Mouse (Mus musculus) midbrain, embryonic 12.5 days (tissue): ENCODE measurements around the gene Tsc22d1. TPM values are rescaled to one million over a fixed set of nuclear protein-coding genes. Genes with fewer than 3 reads are reported as not detected.
A peak's percentile ranks its signal among the peaks of the same experiment; 100 is the strongest.

ENCODE experiments used
- ATAC-seq: fragments of 200-750 bp; cut with Nextera tagmentation; 2 replicates; pipeline ENCODE4 v1.8.0; 2017; ENCODE audit warnings: low read depth, moderate TSS enrichment, moderate library complexity; ENCODE audit not compliant: low FRiP score
- H3K27ac ChIP-seq: fragments of 300-500 bp; sonication (generic); replicated peaks from 2 replicates; pipeline ENCODE4 v1.5.1; 2016; ENCODE audit warnings: mild to moderate bottlenecking
- H3K27me3 ChIP-seq: fragments of 300-500 bp; sonication (generic); 2 replicates; pipeline ENCODE4 v1.6.1; 2016; ENCODE audit warnings: mild to moderate bottlenecking
- H3K36me3 ChIP-seq: fragments of 300-500 bp; sonication (generic); 2 replicates; pipeline ENCODE4 v1.6.1; 2016
- H3K4me1 ChIP-seq: fragments of 300-500 bp; sonication (generic); 2 replicates; pipeline ENCODE4 v1.6.1; 2016
- H3K4me2 ChIP-seq: fragments of 300-500 bp; sonication (generic); replicated peaks from 2 replicates; pipeline ENCODE4 v1.6.1; 2016; ENCODE audit warnings: mild to moderate bottlenecking, moderate library complexity
- H3K4me3 ChIP-seq: fragments of 300-500 bp; sonication (generic); 2 replicates; pipeline ENCODE4 v1.5.1; 2016; ENCODE audit warnings: mild to moderate bottlenecking
- H3K9ac ChIP-seq: fragments of 300-500 bp; sonication (generic); replicated peaks from 2 replicates; pipeline ENCODE4 v1.6.1; 2016; ENCODE audit warnings: mild to moderate bottlenecking, moderate library complexity
- H3K9me3 ChIP-seq: fragments of 300-500 bp; sonication (generic); 2 replicates; pipeline ENCODE4 v1.6.1; 2016; ENCODE audit warnings: mild to moderate bottlenecking
- WGBS: fragments of 180-500 bp; shearing (Covaris S2); methylation state at CpG from one replicate; pipeline ENCODE4 v1.1.7; 2016; 5-methylcytosine and 5-hydroxymethylcytosine counted together
- polyA plus RNA-seq: library from polyadenylated mRNA; unstranded; fragments of >200 nt; fragmentation: Nextera tagmentation; extraction: Ambion mirVana; gene quantifications from 2 replicates; pipeline ENCODE4 v1.2.1, GENCODE M21; 2016

The Tsc22d1 gene
- polyA plus RNA-seq, 1 experiment from 2014 or later: 539 TPM

DNA sequence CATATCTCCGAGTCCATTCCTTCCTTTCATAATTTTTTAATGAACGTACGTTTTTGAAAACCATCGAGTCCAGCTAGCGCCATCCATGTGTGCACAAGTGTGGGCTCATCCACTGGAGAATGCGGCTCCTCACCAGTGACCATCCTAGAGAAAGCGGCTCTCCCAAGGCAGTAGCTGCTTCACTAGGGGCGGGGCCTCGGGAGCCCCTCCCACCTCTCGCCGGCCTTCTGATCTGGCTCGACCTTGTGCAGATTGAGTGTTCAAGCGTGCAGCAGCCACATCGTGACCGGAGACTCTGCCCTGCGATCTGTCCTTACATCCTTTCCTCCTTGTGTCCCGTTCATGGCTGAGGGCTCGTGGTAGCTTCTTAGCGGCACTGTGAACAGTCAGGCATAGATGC, 56.5 kb downstream of the Tsc22d1 start:
- no peak overlapping the region for H3K9ac ChIP-seq
- no peaks in the 10 kb centered on the region for H3K9me3 ChIP-seq
- 0 out of 2 replicates have a peak, but pooled peaks cover 3% of the 10 kb centered on the region for H3K36me3 ChIP-seq
- no peak overlapping the region for H3K4me2 ChIP-seq
- H3K27me3 ChIP-seq: no peaks in the 10 kb centered on the region
- peaks cover 7% of the 10 kb centered on the region for H3K4me1 ChIP-seq
- whole genome bisulfite sequencing: 75% methylated on average over 19 of the region's 19 CpGs
- no peak overlapping the region for H3K4me3 ChIP-seq
- no peak overlapping the region for H3K27ac ChIP-seq
- no peak for ATAC-seq

DNA sequence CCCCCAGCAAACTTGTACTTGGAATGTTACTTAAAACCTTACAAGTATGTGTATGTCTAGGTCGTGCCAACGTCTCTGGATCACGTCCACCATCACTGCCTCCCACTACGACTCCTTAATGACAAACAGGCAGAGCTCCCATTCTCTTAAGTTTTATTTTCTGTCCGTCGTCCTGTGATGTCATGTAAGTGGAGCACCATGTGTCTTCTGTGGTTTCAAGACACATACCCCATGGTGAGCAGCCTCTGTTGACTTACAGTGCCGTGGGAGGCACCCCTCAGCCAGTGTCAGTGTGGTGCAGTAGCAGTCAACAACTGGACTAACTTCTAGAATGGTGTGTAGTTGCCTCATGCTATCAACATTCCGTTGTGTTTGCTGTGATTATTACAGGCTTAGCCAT, 57.7 kb downstream of the Tsc22d1 start:
- H3K4me1 ChIP-seq: no peaks in the 10 kb centered on the region
- no peaks in the 10 kb centered on the region for H3K27me3 ChIP-seq
- H3K36me3 ChIP-seq: 0 out of 2 replicates have a peak, but pooled peaks cover 3% of the 10 kb centered on the region
- no peaks in the 10 kb centered on the region for H3K9me3 ChIP-seq
- no peak overlapping the region for H3K9ac ChIP-seq
- WGBS: 85% methylated on average over 8 of the region's 8 CpGs
- no peak overlapping the region for H3K4me2 ChIP-seq
- no peak for ATAC-seq
- H3K27ac ChIP-seq: no peak overlapping the region
- H3K4me3 ChIP-seq: no peak overlapping the region

DNA sequence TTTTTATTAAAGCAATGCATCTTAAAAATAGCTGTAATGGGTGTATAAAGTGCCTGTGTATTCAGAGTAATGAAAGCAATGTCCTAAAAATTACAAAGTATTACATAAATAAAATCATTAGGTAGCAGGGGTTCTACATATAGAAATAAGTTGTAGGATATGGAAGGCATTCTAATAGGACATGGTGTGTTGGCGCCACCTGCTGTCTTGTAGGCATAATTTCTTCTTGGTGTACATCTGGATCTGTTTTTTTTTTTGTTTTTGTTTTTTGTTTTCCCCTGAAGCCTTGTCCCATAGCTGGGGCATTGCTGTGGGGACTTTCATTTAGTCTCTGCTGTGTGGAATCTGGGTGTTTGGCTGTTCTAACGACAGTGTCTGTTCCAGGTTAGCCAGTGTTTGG, 58.6 kb downstream of the Tsc22d1 start:
- H3K9ac ChIP-seq: no peak overlapping the region
- 0 out of 2 replicates have a peak, but pooled peaks cover 3% of the 10 kb centered on the region for H3K36me3 ChIP-seq
- H3K4me3 ChIP-seq: no peak overlapping the region
- H3K4me2 ChIP-seq: no peak overlapping the region
- no peaks in the 10 kb centered on the region for H3K9me3 ChIP-seq
- H3K27ac ChIP-seq: no peak overlapping the region
- no peaks in the 10 kb centered on the region for H3K4me1 ChIP-seq
- ATAC-seq: no peak
- WGBS: 13% methylated on average over 2 of the region's 2 CpGs
- no peaks in the 10 kb centered on the region for H3K27me3 ChIP-seq

DNA sequence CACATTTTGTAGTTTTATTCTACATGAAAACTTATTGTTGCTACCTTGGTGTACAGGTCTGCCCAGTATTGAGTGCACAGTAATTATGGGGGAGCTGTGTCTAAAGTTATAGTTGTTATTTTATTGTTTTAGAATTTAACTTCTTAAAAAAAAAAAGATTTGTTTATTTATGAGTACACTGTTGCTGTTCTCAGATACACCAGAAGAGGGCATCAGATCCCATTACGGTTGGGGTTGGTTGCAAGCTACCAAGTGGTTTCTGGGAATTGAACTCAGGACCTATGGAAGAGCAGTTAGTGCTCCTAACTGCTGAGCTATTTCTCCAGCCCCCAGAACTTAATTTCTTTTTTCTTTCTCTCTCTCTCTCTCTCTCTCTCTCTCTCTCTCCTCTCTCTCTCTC, 59.4 kb downstream of the Tsc22d1 start:
- Histone ChIP-seq H3K9me3 (no peaks in the 10 kb centered on the region), H3K27me3 (no peaks in the 10 kb centered on the region), H3K27ac (no peak overlapping the region), H3K4me3 (no peak overlapping the region), H3K4me1 (no peaks in the 10 kb centered on the region), H3K9ac (no peak overlapping the region), H3K4me2 (no peak overlapping the region), H3K36me3 (0 out of 2 replicates have a peak, but pooled peaks cover 3% of the 10 kb centered on the region)
- ATAC-seq: no peak
- 90% methylated on average over 1 of the region's 1 CpGs for WGBS

DNA sequence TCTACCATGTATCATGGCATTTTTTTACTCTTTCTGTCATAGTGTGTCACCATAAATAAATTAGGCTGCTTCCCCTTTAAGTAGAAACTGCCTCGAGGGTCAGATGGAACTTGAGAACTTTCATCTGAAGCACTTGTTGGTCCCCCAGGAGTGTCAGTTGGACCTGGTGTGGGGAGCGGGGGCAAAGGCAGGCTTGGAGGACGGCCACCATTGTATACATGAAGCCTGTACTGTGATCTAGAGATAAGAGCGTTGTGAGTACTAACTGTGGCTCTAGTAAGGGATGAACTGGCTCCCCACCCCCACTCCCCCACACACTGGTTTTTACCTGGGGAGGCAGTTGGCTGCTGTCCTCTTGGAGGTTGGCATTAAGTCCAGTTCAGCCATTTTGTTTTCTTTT, 62.0 kb downstream of the Tsc22d1 start:
- Histone ChIP-seq H3K4me1 (no peaks in the 10 kb centered on the region), H3K4me3 (no peak overlapping the region), H3K36me3 (peaks cover 7% of the 10 kb centered on the region; the same call in 1 of the 2 replicates), H3K9me3 (no peaks in the 10 kb centered on the region), H3K27ac (no peak overlapping the region), H3K4me2 (no peak overlapping the region), H3K9ac (no peak overlapping the region), H3K27me3 (no peaks in the 10 kb centered on the region)
- WGBS: 64% methylated on average over 4 of the region's 4 CpGs
- ATAC-seq: no peak

DNA sequence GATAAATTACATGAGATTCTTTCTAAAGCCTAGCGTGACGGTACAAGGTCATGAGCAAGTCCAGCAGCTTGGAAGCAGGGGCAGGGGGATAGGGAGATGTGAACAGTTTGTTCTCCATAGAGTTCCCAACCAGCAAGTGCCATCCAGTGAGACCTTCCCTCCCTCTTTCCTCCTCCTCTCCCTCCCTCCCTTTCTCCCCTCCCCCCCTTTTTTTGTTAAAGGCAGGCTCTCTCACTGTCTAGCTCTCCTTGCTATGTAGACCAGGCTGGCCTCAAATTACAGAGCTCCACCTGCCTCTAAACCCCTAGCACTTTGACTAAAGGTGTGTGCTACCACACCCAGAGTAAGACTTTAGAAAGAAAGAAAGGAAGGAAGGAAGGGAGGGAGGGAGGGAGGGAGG, 63.3 kb downstream of the Tsc22d1 start:
- no peak for ATAC-seq
- no peak overlapping the region for H3K27ac ChIP-seq
- no peak overlapping the region for H3K4me2 ChIP-seq
- no peaks in the 10 kb centered on the region for H3K4me1 ChIP-seq
- WGBS: 80% methylated on average over 2 of the region's 2 CpGs
- H3K36me3 ChIP-seq: peaks cover 4% of the 10 kb centered on the region; the same call in 1 of the 2 replicates
- no peaks in the 10 kb centered on the region for H3K27me3 ChIP-seq
- no peaks in the 10 kb centered on the region for H3K9me3 ChIP-seq
- H3K9ac ChIP-seq: no peak overlapping the region
- no peak overlapping the region for H3K4me3 ChIP-seq

DNA sequence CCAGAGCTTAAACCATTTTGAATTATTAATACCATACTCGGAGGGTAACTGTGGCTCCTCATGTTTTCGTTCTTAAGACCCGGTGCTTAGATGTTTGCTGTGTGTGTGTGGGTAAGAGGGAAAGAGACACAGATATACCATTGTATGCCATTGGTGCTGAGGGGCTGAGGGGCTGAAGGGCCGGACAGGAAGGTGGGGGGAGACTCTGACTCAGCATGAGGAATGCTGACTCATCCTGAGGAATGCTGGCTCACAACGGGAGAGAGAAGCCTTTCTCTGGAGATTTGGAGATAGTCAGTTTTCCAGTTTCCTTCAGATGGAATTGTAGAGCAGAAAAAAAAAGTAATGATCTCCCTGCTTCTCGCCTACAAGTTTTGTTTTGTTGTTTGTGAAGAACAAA, 63.9 kb downstream of the Tsc22d1 start:
- Histone ChIP-seq H3K27me3 (no peaks in the 10 kb centered on the region), H3K27ac (no peak overlapping the region), H3K4me1 (no peaks in the 10 kb centered on the region), H3K4me3 (no peak overlapping the region), H3K4me2 (no peak overlapping the region), H3K36me3 (peaks cover 4% of the 10 kb centered on the region; the same call in 1 of the 2 replicates), H3K9ac (no peak overlapping the region), H3K9me3 (no peaks in the 10 kb centered on the region)
- ATAC-seq: no peak
- 58% methylated on average over 6 of the region's 6 CpGs for WGBS

DNA sequence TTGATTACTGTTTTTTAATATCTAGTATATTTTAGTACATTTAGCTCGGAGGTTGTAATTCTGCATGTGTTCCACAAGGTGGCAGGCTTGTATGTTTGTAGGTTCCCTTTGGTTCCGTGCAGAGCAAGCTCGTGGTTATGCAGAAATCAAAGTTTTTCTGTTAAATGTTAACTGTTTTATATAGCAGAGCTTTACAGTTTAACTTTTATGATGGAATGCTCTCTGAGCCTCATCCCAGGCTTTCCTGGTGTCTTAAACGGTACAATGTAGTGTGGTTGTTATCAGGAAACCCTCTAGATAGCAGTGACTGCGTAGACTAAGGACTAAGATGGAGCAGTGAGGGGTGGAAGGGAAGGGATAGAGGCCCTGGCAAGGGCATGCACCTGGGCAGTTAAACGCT, 65.1 kb downstream of the Tsc22d1 start:
- 46% methylated on average over 6 of the region's 6 CpGs for WGBS
- ATAC-seq: no peak

DNA sequence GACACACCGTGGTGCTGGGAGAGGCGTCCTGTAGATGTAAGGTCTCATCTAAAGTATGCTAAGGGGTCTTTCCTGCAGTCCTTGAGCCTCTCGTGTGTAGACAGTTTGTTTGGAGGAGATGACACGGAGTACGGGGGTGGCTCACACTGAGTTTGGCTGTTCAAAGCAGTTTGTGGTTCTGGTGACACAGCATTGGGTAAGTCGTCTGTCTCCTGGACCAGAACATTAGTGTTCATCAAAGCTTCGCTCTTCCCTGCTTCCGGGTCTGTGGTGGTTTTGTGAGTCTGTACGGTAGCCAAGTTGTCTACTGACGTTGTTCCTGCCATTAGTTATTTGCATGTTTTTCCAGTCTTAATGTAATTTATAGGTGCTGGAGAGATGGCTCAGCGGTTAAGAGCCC, 65.7 kb downstream of the Tsc22d1 start:
- Histone ChIP-seq H3K4me2 (no peak overlapping the region), H3K4me1 (no peaks in the 10 kb centered on the region), H3K27ac (no peak overlapping the region), H3K4me3 (no peak overlapping the region), H3K9ac (no peak overlapping the region), H3K36me3 (peaks cover 4% of the 10 kb centered on the region; the same call in 1 of the 2 replicates), H3K9me3 (no peaks in the 10 kb centered on the region), H3K27me3 (no peaks in the 10 kb centered on the region)
- ATAC-seq: no peak
- 94% methylated on average over 11 of the region's 11 CpGs for WGBS

More for the DNA sequence above, 65.1 kb downstream of the Tsc22d1 start:
- Histone ChIP-seq H3K9me3 (no peaks in the 10 kb centered on the region), H3K9ac (no peak overlapping the region), H3K27me3 (no peaks in the 10 kb centered on the region), H3K27ac (no peak overlapping the region), H3K36me3 (peaks cover 4% of the 10 kb centered on the region; the same call in 1 of the 2 replicates), H3K4me3 (no peak overlapping the region), H3K4me1 (no peaks in the 10 kb centered on the region), H3K4me2 (no peak overlapping the region)

DNA sequence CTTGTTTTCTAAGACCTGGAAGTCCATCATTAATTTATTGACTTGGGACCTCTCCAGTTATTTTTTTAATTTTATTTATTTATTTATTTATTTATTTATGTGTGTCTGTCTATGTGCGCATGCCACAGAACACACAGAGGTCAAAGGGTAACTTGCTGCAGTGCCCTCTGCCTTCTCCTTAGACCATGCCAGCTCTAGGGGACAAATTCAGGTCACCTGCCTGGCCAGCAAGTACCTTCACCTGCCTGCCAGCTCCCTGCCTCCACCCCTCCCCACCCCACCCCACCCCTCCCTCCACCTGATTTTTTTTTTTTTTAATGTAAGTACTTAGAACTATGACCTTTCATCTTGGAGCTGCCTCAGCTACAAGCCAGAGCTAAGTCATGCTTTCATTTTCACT, 68.9 kb downstream of the Tsc22d1 start:
- Histone ChIP-seq H3K4me2 (no peak overlapping the region), H3K27me3 (no peaks in the 10 kb centered on the region), H3K27ac (no peak overlapping the region), H3K36me3 (peaks cover 4% of the 10 kb centered on the region; the same call in 1 of the 2 replicates), H3K4me1 (no peaks in the 10 kb centered on the region), H3K9ac (no peak overlapping the region), H3K4me3 (no peak overlapping the region), H3K9me3 (no peaks in the 10 kb centered on the region)
- ATAC-seq: no peak
- WGBS: 85% methylated on average over 1 of the region's 1 CpGs

DNA sequence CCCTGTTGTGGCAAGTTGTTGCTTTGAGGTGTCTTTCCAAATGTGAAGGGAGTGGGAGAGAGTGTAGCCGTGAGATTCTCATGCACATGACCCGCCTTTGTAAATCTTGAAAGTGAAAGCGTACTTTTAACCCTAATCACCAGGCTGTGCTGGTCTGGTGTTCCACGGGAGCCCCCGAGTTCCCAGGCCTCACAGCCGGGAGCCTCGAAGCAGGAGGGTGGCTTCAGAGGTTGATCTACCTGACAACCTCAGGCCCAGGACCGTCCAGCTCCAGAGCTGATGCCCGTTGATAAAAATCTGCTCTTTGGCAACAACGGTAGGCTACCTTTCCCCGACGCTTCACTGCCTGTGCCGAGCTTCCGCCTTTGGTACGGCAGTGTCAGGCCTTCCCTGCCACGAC, 72.8 kb downstream of the Tsc22d1 start:
- Histone ChIP-seq H3K27me3 (no peaks in the 10 kb centered on the region), H3K4me3 (no peak overlapping the region), H3K9me3 (no peaks in the 10 kb centered on the region), H3K9ac (no peak overlapping the region), H3K36me3 (no peaks in the 10 kb centered on the region), H3K4me1 (no peaks in the 10 kb centered on the region), H3K4me2 (no peak overlapping the region), H3K27ac (peak overlapping the region; percentile 49)
- ATAC-seq: no peak
- WGBS: 88% methylated on average over 16 of the region's 16 CpGs

DNA sequence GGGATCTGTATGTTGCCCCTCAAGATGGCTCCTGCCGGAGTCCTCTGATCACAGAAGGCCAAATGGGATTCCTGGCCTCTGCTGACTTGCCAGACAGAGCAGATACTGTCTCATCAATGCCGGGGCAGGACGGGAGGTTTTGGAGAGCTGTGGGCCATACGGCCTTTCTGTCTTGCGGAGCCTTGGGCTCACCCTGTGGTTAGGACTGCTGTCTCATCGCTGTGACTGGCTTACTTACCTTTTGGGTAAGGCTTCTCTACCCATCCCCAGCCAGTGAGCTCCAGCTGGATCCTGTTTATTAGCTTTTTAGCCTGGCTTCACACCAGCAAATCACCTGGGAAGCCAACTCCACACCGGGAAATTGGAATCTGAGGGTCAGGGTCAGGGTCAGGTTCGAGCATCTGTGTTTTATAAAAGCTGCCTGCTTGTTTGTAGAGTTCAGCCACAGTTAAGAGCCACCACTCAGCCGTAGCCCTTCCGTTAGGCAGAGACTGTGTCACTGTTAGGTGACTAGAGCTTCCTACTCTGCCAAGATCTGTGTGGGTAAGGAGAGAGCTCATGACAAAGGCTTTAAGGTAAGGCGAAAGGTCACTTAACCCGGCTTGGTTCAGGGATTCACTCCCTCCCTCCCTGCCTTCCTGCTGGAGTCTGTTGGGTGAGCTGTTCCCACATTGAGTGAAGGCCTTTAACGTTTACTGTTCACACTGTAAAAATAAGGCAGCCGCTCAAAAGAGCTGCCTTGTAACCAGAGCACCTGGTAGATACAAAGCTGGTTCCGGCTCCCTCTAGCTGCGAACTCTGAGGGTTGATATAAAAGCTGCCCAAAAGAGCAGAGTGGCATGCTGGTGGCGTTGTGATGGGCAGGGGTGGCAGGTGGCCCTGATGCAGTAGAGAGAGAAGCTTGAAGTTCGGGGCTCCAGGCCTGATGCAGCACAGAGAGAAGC, 73.6 kb downstream of the Tsc22d1 start:
- H3K9me3 ChIP-seq: no peaks in the 10 kb centered on the region
- H3K4me1 ChIP-seq: no peaks in the 10 kb centered on the region
- H3K27ac ChIP-seq: peak overlapping the region; percentile 49
- ATAC-seq: no peak
- H3K9ac ChIP-seq: no peak overlapping the region
- peaks cover 7% of the 10 kb centered on the region; the same call in 1 of the 2 replicates for H3K36me3 ChIP-seq
- H3K4me2 ChIP-seq: no peak overlapping the region
- WGBS: 78% methylated on average over 18 of the region's 18 CpGs
- H3K4me3 ChIP-seq: no peak overlapping the region
- no peaks in the 10 kb centered on the region for H3K27me3 ChIP-seq
